Mouse (Mus musculus): ENCODE data around the gene Tnip2.

Gene Tnip2

GRCm38 (mm10) chr5:34513466-34514217 lies at the start of gene Tnip2:
Gene Tnip2, minus strand, starts transcription at chr5:34513991.
- peak; percentile 92 for DNase-seq (ENCODE audit: extremely low spot score, low spot score)

- DNase-seq (ENCODE audit: extremely low spot score, low spot score) = no peak
Measured at GRCm38 (mm10) chr5:34551821-34552220, 38.0 kb upstream of the Tnip2 start.

- DNase-seq (ENCODE audit: extremely low spot score, low spot score) = peak; percentile 28
Measured at GRCm38 (mm10) chr5:34550251-34550650, 36.5 kb upstream of the Tnip2 start.

- DNase-seq (ENCODE audit: extremely low spot score, low spot score) = peak; percentile 78
Measured at GRCm38 (mm10) chr5:34549483-34550221, 35.9 kb upstream of the Tnip2 start.

GRCm38 (mm10) chr5:34549135-34549482 lies 35.3 kb upstream of the Tnip2 start:
- no peak for DNase-seq (ENCODE audit: extremely low spot score, low spot score)

GRCm38 (mm10) chr5:34547410-34547809 lies 33.6 kb upstream of the Tnip2 start:
- DNase-seq (ENCODE audit: extremely low spot score, low spot score) = no peak

GRCm38 (mm10) chr5:34543114-34543513 lies 29.3 kb upstream of the Tnip2 start:
- no peak for DNase-seq (ENCODE audit: extremely low spot score, low spot score)

GRCm38 (mm10) chr5:34542166-34542565 lies 28.4 kb upstream of the Tnip2 start:
- no peak for DNase-seq (ENCODE audit: extremely low spot score, low spot score)

GRCm38 (mm10) chr5:34539121-34539520 lies 25.3 kb upstream of the Tnip2 start:
- DNase-seq (ENCODE audit: extremely low spot score, low spot score) = no peak

- DNase-seq (ENCODE audit: extremely low spot score, low spot score) = no peak
Measured at GRCm38 (mm10) chr5:34538527-34538926, 24.7 kb upstream of the Tnip2 start.

GRCm38 (mm10) chr5:34538079-34538478 lies 24.3 kb upstream of the Tnip2 start:
- no peak for DNase-seq (ENCODE audit: extremely low spot score, low spot score)

- no peak for DNase-seq (ENCODE audit: extremely low spot score, low spot score)
Measured at GRCm38 (mm10) chr5:34535831-34536230, 22.0 kb upstream of the Tnip2 start.

GRCm38 (mm10) chr5:34534776-34535581 lies 21.2 kb upstream of the Tnip2 start:
- no peak for DNase-seq (ENCODE audit: extremely low spot score, low spot score)

- no peak for DNase-seq (ENCODE audit: extremely low spot score, low spot score)
Measured at GRCm38 (mm10) chr5:34533820-34534219, 20.0 kb upstream of the Tnip2 start.

- DNase-seq (ENCODE audit: extremely low spot score, low spot score) = no peak
Measured at GRCm38 (mm10) chr5:34533066-34533465, 19.3 kb upstream of the Tnip2 start.

- no peak for DNase-seq (ENCODE audit: extremely low spot score, low spot score)
Measured at GRCm38 (mm10) chr5:34530687-34531086, 16.9 kb upstream of the Tnip2 start.

- no peak for DNase-seq (ENCODE audit: extremely low spot score, low spot score)
Measured at GRCm38 (mm10) chr5:34530116-34530515, 16.3 kb upstream of the Tnip2 start.

GRCm38 (mm10) chr5:34528724-34529123 lies 14.9 kb upstream of the Tnip2 start:
- DNase-seq (ENCODE audit: extremely low spot score, low spot score) = no peak

- no peak for DNase-seq (ENCODE audit: extremely low spot score, low spot score)
Measured at GRCm38 (mm10) chr5:34527352-34527751, 13.6 kb upstream of the Tnip2 start.

GRCm38 (mm10) chr5:34526477-34526775 lies 12.6 kb upstream of the Tnip2 start:
- no peak for DNase-seq (ENCODE audit: extremely low spot score, low spot score)

- peak; percentile 89 for DNase-seq (ENCODE audit: extremely low spot score, low spot score)
Measured at GRCm38 (mm10) chr5:34525663-34526476, 12.1 kb upstream of the Tnip2 start, which contains the start of gene Sh3bp2. Gene Sh3bp2, plus strand, starts transcription at chr5:34525838.
